Mouse (Mus musculus) right cerebral cortex, postnatal 36 days (tissue): ENCODE results near the gene Casp7.

ENCODE experiments used
- DNase-seq, 2 experiments: peaks; one replicate each; pipeline ENCODE4 v3.0.0; 2022; ENCODE audit warnings: low spot score in 2 of 2, mixed read lengths in 1 of 2

Gene Casp7

GRCm38 (mm10) chr19:56470286-56471020 lies 73.5 kb downstream of the Casp7 start:
- no peak for DNase-seq

DNA sequence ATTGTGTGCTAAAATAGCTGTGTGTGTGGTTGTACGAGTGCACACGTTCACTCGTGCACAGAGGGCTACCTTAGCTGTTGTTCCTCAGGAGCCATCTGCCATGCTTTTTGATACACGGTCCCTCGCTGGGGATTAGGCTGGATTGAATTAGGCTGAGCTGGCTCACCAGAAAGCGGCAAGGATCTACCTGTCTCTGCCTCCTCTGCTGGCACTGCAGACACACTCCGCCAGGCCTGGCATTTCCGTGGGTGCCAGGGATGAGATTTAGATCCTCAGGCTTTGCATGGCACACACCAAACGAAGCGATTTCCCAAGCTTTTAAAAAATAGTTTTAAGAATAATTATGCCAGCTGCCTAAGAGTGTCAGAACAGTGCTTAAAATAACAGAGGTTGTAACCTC lies 75.0 kb downstream of the Casp7 start:
- no peak for DNase-seq

DNA sequence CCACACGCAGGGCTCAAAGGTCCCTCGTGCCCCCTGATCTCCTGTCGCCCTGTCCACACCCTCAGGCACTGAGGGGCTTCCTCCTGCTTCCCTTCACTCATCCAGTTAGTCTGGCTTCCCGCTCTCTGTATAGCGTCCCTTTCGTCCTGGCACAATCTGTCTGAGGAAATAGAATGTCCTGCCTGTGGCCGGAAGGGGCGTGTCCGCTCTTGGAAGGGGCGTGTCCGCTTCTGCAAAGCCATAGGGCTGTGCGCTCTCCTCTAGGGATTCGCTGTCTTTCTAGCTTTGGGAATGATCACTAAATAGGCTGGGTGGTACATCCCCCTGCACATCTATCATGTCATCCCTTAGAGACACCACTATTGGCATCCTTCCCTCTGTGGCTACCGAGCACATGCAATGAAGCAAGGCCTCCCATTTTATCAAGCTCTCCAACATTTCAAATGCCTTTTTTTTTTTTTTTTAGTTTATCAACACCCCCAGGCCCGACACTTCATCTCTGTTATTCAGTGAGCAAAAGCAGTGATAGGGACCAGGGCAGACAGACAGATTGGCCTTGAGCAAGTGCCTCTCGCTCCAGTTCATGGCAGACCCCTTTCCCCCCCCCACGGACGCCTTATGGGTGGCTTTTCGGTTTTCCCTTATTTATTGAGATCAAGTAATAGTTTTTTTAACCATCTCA lies 78.1 kb downstream of the Casp7 start:
- no peak for DNase-seq

DNA sequence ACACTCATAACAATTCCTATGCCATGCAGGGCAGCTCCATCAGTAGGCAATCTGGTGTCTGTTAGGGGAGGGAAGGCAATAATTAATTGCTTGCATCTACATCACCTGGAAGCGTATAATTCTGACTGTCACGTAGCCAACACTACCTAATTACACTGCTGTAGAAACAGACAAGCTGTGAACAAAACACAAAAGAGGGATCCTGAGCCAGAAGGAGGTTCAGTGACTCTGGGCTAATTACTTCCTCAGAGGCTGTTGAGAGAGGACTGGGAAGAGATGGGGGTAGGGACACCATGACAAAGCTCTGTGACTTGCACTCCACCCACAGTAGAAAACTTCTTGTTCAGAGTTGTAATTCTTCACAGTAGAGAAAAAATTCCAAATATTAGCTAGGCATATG lies 79.6 kb downstream of the Casp7 start:
- DNase-seq: no peak

- no peak for DNase-seq
Observed at GRCm38 (mm10) chr19:56477253-56477652, 80.3 kb downstream of the Casp7 start.

GRCm38 (mm10) chr19:56477832-56478231 lies 80.9 kb downstream of the Casp7 start:
- DNase-seq: no peak

DNA sequence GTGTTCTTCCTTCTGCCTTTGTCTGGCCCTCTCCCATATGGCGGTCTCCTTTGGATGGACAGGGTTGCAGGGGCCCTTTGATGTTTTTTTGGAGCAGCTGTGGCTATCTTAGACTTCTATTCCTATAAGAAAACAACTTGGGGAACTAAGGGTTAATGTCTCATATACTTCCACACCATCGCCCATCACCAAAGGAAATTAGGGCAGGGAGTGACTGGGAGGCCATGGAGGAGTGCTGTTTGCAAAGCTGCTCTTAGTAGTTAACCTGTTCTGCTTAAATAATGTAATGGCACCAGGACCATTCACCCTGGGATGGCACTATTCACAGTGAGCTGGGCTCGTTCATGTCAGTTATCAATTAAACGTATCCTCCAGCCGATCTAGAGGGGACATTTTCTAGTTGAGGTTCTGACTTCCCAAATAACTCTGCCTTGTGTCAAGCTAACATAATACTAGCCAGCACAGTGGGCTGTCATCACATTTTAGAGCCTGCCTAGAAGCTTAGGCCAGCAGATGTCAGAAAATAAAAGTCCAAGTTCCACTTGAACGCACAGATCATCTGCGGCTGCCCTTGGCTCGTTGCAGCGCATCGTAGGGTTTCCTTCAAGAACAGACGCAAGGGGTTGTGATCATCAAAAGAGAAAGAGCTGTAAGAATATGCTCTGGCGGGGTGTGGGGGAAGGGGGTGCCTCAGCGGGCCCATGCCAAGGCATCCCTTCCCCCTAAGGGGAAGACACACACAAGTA lies 87.9 kb downstream of the Casp7 start:
- DNase-seq: no peak

- DNase-seq: no peak
Observed at GRCm38 (mm10) chr19:56485376-56486271, 88.7 kb downstream of the Casp7 start.

DNA sequence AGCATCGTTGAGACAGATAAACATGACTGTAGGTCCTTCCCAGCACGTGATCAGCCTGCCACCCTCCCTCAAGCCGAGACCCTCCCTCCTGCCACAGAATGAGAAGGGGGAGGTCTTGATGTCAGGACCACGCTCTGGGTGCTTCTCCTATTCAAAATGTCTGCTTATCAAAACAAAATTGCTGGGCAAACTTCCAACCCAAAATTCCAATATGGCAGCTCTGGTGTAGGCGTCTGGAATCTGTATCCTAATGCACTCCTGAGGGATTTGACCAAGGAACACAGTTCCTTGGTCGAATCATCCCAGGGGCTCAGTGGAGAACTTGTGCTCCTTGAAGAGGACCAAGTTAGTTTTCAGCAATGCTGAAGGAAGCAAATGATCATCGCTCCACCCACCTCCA lies 90.0 kb downstream of the Casp7 start:
- DNase-seq: no peak

GRCm38 (mm10) chr19:56487339-56487738 lies 90.4 kb downstream of the Casp7 start:
- DNase-seq: no peak

- DNase-seq: no peak
Observed at GRCm38 (mm10) chr19:56489601-56490000, 92.7 kb downstream of the Casp7 start.
